Mouse (Mus musculus) midbrain, postnatal 0 days (tissue): ENCODE measurements around the gene Fam189b. TPM values are rescaled to one million over a fixed set of nuclear protein-coding genes. Genes with fewer than 3 reads are reported as not detected.

Experiments
- ATAC-seq: fragments of 200-750 bp; cut with Nextera tagmentation; 2 replicates; pipeline ENCODE4 v1.8.0; 2017; ENCODE audit warnings: moderate number of reproducible peaks, mild to moderate bottlenecking, moderate TSS enrichment, moderate library complexity; ENCODE audit not compliant: low FRiP score
- DNase-seq: peaks from one replicate; pipeline ENCODE4 v3.0.0-alpha.2; 2015; ENCODE audit warnings: low spot score
- H3K27ac ChIP-seq: fragments of 300-500 bp; sonication (generic); 2 replicates; pipeline ENCODE4 v1.5.1; 2014; ENCODE audit warnings: low read depth, mild to moderate bottlenecking, low read length, mixed read lengths
- H3K27me3 ChIP-seq: fragments of 300-500 bp; sonication (generic); 2 replicates; pipeline ENCODE4 v1.6.1; 2014; ENCODE audit warnings: low read length, control low read depth, mixed read lengths; ENCODE audit not compliant: insufficient read depth
- H3K36me3 ChIP-seq: fragments of 300-500 bp; sonication (generic); 2 replicates; pipeline ENCODE4 v1.6.1; 2014; ENCODE audit warnings: low read length, control low read depth, mixed read lengths; ENCODE audit not compliant: insufficient read depth
- H3K4me1 ChIP-seq: fragments of 300-500 bp; sonication (generic); 2 replicates; pipeline ENCODE4 v1.6.1; 2014; ENCODE audit warnings: mild to moderate bottlenecking, control low read depth, antibody characterized with exemption, low read length, mixed read lengths; ENCODE audit not compliant: insufficient read depth
- H3K4me2 ChIP-seq: fragments of 300-500 bp; sonication (generic); 2 replicates; pipeline ENCODE4 v1.6.1; 2014; ENCODE audit warnings: low read depth, mild to moderate bottlenecking, low read length, mixed read lengths; ENCODE audit not compliant: poor library complexity, severe bottlenecking
- H3K4me3 ChIP-seq: fragments of 300-500 bp; sonication (generic); 2 replicates; pipeline ENCODE4 v1.5.1; 2014; ENCODE audit warnings: low read depth, mild to moderate bottlenecking, low read length, moderate library complexity
- H3K9ac ChIP-seq: fragments of 300-500 bp; sonication (generic); replicated peaks from 2 replicates; pipeline ENCODE4 v1.6.1; 2014; ENCODE audit warnings: mild to moderate bottlenecking, low read length, moderate library complexity, mixed read lengths; ENCODE audit not compliant: poor library complexity, severe bottlenecking
- H3K9me3 ChIP-seq: fragments of 300-500 bp; sonication (generic); 2 replicates; pipeline ENCODE4 v1.6.1; 2016; ENCODE audit warnings: low read length, control low read depth
- CTCF ChIP-seq: IDR thresholded peaks from 2 replicates; pipeline ENCODE4 v1.5.1; 2016; ENCODE audit warnings: antibody characterized with exemption, mild to moderate bottlenecking
- WGBS: fragments of 180-500 bp; shearing (Covaris S2); extraction: QIAGEN DNeasy Blood & Tissue Kit; methylation state at CpG from one replicate; pipeline ENCODE4 v1.1.7; 2014; 5-methylcytosine and 5-hydroxymethylcytosine counted together
- polyA plus RNA-seq: library from polyadenylated mRNA; unstranded; fragments of >200 nt; fragmentation: Nextera tagmentation; extraction: Ambion mirVana; gene quantifications from 2 replicates; pipeline ENCODE4 v1.2.1, GENCODE M21; 2015
- total RNA-seq: library from RNA; depleted of rRNA; stranded (reverse); fragments of >200 nt; gene quantifications from 2 replicates; pipeline ENCODE4 v1.2.3, GENCODE M21; 2014

The Fam189b gene
- total and polyA plus RNA-seq, 2 experiments from 2014 or later: 22.2 to 32.5 TPM

- no peak for ATAC-seq
- Histone ChIP-seq H3K27ac (no peak overlapping the region), H3K9ac (no peak overlapping the region), H3K4me1 (peaks cover 4% of the 10 kb centered on the region; the same call in 1 of the 2 replicates), H3K4me2 (no peak overlapping the region), H3K9me3 (no peaks in the 10 kb centered on the region), H3K27me3 (no peaks in the 10 kb centered on the region), H3K4me3 (no peak overlapping the region), H3K36me3 (peaks cover 47% of the 10 kb centered on the region)
- WGBS: 94% methylated on average over 7 of the region's 7 CpGs
- TF ChIP-seq CTCF: no peak
- no peak for DNase-seq
Observed at GRCm38 (mm10) chr3:89206079-89206478, 23.1 kb downstream of the Fam189b start.

- no peak for TF ChIP-seq CTCF
- no peak overlapping the region for H3K27ac ChIP-seq
Observed at GRCm38 (mm10) chr3:89206695-89207094, 23.8 kb downstream of the Fam189b start.

GRCm38 (mm10) chr3:89208075-89208657 is 25.2 kb downstream of the Fam189b start:
- no peak overlapping the region for H3K4me2 ChIP-seq
- no peak for TF ChIP-seq CTCF
- no peak overlapping the region for H3K27ac ChIP-seq
- no peak overlapping the region for H3K9ac ChIP-seq
- H3K4me1 ChIP-seq: peaks cover 6% of the 10 kb centered on the region; the same call in 1 of the 2 replicates
- peaks cover 49% of the 10 kb centered on the region for H3K36me3 ChIP-seq
- no peak for ATAC-seq
- H3K27me3 ChIP-seq: no peaks in the 10 kb centered on the region
- no peaks in the 10 kb centered on the region for H3K9me3 ChIP-seq
- WGBS: 92% methylated on average over 13 of the region's 13 CpGs
- DNase-seq: no peak
- no peak overlapping the region for H3K4me3 ChIP-seq

More at GRCm38 (mm10) chr3:89206695-89207094, 23.8 kb downstream of the Fam189b start:
- H3K36me3 ChIP-seq: peaks cover 49% of the 10 kb centered on the region
- no peak for DNase-seq
- no peak overlapping the region for H3K4me2 ChIP-seq
- ATAC-seq: no peak
- no peaks in the 10 kb centered on the region for H3K9me3 ChIP-seq
- WGBS: 89% methylated on average over 2 of the region's 2 CpGs
- no peak overlapping the region for H3K4me3 ChIP-seq
- no peak overlapping the region for H3K9ac ChIP-seq
- H3K4me1 ChIP-seq: peaks cover 4% of the 10 kb centered on the region; the same call in 1 of the 2 replicates
- H3K27me3 ChIP-seq: no peaks in the 10 kb centered on the region

- H3K36me3 ChIP-seq: peaks cover 49% of the 10 kb centered on the region
- H3K27ac ChIP-seq: no peak overlapping the region
- H3K27me3 ChIP-seq: no peaks in the 10 kb centered on the region
- TF ChIP-seq CTCF: no peak
- DNase-seq (no peak), ATAC-seq (no peak)
- no peaks in the 10 kb centered on the region for H3K9me3 ChIP-seq
- no peak overlapping the region for H3K9ac ChIP-seq
- WGBS: 87% methylated on average over 6 of the region's 6 CpGs
- no peak overlapping the region for H3K4me2 ChIP-seq
- H3K4me3 ChIP-seq: no peak overlapping the region
- 0 out of 2 replicates have a peak, but pooled peaks cover 3% of the 10 kb centered on the region for H3K4me1 ChIP-seq
Observed at GRCm38 (mm10) chr3:89208736-89209135, 25.8 kb downstream of the Fam189b start.

GRCm38 (mm10) chr3:89209731-89210130 is 26.8 kb downstream of the Fam189b start:
- Histone ChIP-seq H3K4me2 (no peak overlapping the region), H3K4me3 (no peak overlapping the region), H3K4me1 (0 out of 2 replicates have a peak, but pooled peaks cover 3% of the 10 kb centered on the region), H3K27ac (no peak overlapping the region), H3K9me3 (no peaks in the 10 kb centered on the region), H3K9ac (no peak overlapping the region), H3K36me3 (peaks cover 49% of the 10 kb centered on the region), H3K27me3 (no peaks in the 10 kb centered on the region)
- DNase-seq (no peak), ATAC-seq (no peak)
- TF ChIP-seq CTCF: no peak
- WGBS: 85% methylated on average over 7 of the region's 7 CpGs

- H3K4me1 ChIP-seq: 0 out of 2 replicates have a peak, but pooled peaks cover 3% of the 10 kb centered on the region
- H3K27ac ChIP-seq: no peak overlapping the region
- DNase-seq (no peak), ATAC-seq (no peak)
- H3K4me3 ChIP-seq: no peak overlapping the region
- 83% methylated on average over 13 of the region's 13 CpGs for WGBS
- no peak overlapping the region for H3K4me2 ChIP-seq
- peaks cover 49% of the 10 kb centered on the region for H3K36me3 ChIP-seq
- no peak overlapping the region for H3K9ac ChIP-seq
- TF ChIP-seq CTCF: no peak
- H3K9me3 ChIP-seq: no peaks in the 10 kb centered on the region
- H3K27me3 ChIP-seq: no peaks in the 10 kb centered on the region
Observed at GRCm38 (mm10) chr3:89210162-89210561, 27.2 kb downstream of the Fam189b start.
